Mouse (Mus musculus) lung, postnatal 4 days (tissue): ENCODE measurements around the gene Ptpn11.

ENCODE experiments used
- DNase-seq, 2 experiments: peaks; one replicate each; pipeline ENCODE4 v3.0.0; 2021

Gene Ptpn11

GRCm38 (mm10) chr5:121179077-121179857 lies 11.9 kb downstream of the Ptpn11 start:
- no peak for DNase-seq

- no peak for DNase-seq
Measured at GRCm38 (mm10) chr5:121172835-121173234, 18.4 kb downstream of the Ptpn11 start.

DNA sequence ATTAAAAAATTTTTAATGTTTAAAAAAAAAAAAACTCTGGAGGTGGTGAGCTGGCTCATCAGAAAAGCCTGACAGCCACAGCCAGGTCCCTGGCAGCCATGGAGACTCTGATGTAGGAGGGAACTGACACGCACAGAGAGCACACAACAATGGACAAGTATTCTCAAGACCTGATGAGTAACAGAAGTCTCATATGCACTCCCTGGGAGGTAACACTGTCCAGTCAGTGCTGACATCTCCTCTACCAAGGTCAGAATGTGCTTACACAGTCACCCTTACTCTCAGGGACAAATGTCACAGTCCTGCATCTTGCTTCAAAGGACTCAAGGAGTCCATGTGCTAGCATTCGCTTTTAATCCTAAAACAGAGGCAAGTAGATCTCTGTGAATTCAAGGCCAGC lies 21.6 kb downstream of the Ptpn11 start:
- no peak for DNase-seq

- no peak for DNase-seq
Measured at GRCm38 (mm10) chr5:121166884-121167283, 24.3 kb downstream of the Ptpn11 start.

DNA sequence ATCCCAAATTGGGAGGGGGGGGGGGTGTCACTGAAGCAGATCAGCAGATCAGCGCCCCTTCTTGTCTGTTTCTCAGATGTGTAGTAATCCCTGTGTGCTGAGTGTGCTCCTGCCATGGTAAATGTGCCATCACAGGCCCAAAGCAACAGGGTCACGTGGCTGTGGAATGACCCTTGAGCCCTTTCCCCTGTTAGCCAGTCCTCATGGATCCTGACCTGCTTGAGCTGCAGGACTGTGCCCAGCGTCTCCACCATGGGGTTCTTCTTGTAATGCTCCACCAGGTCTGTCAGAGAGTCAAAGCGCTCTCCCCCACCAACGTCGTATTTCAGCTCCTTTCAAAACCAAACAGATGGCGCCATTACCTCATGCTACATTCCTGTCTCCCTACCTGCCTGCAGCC lies 28.3 kb downstream of the Ptpn11 start:
- DNase-seq = no peak

GRCm38 (mm10) chr5:121162285-121162684 lies 28.9 kb downstream of the Ptpn11 start:
- DNase-seq = no peak

- no peak for DNase-seq
Measured at GRCm38 (mm10) chr5:121158966-121159365, 32.2 kb downstream of the Ptpn11 start.

GRCm38 (mm10) chr5:121157489-121157888 lies 33.7 kb downstream of the Ptpn11 start:
- DNase-seq = no peak

DNA sequence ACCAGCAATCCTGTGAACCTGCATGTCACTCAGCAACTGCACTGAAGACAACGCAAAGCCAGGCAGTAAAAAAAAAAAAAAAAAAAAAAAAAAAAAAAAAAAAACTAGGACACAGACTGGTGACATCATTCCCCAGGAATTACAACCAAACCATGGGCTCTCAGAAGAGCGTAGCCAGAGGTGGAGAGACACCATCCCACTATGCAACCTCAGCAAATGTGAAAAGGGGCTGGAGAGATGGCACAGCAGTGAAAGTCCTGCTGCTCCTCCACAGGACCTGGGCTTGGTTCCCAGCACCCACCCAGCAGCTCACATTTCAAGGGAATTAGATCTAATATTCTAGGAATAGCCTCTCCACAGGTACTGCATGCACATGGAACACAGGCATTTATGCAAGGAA lies 34.2 kb downstream of the Ptpn11 start:
- no peak for DNase-seq

DNA sequence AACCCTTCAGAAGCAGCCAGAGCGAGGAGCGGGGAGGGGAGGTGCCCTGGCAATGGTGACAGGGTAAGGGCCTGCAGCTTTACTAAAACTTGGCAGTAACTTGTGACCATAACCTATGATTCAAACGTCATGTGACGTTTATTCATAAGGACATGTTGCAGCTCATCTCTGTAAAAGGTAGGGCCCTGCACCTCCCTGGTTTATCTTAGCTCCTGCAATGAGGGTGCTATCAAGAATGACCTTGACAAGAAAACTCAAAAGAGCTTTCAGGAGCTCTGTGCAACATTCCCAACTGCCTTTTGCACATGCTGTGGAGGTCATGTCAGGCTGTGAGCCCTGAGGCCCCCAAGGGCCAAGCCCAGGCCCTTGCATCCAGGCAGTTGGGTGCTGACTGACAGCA lies 35.1 kb downstream of the Ptpn11 start:
- DNase-seq = no peak

GRCm38 (mm10) chr5:121150684-121151083 lies 40.5 kb downstream of the Ptpn11 start:
- no peak for DNase-seq

- DNase-seq = no peak
Measured at GRCm38 (mm10) chr5:121149246-121149645, 42.0 kb downstream of the Ptpn11 start.

GRCm38 (mm10) chr5:121146275-121146674 lies 44.9 kb downstream of the Ptpn11 start:
- no peak for DNase-seq

GRCm38 (mm10) chr5:121145609-121146008 lies 45.6 kb downstream of the Ptpn11 start:
- no peak for DNase-seq

GRCm38 (mm10) chr5:121144441-121145238 lies 46.6 kb downstream of the Ptpn11 start:
- no peak for DNase-seq

DNA sequence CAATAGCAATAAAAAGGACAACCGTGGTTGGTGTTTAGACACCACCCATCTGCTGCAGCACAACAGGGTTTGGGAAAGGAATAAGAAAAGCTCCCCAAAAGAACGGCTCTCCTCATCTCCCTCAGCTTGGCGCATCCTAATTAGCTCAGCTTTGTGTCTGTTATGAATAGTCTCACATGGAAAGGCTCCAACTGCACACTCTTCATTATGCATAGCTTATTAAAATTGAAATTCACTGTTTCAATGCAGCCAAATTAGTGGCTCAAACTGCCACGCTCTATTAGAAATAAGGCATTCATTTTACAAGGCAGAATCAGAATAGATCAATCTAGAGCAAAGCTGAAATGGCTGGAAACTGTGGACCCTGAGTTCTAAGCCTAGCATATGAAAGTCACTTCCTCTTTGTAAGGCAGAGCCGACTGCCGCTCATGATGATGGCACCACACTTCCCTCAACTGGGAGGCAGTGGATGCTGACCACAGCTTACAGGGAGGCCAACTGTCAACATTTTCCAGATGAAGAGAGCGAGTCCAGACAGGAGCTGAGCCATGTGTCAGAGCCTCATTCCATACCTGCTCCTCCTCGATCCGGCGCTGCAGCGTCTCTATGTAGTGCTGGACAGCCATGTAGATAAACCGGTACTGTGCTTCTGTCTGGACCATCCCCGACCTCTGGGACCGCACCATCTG lies 48.6 kb downstream of the Ptpn11 start:
- no peak for DNase-seq

DNA sequence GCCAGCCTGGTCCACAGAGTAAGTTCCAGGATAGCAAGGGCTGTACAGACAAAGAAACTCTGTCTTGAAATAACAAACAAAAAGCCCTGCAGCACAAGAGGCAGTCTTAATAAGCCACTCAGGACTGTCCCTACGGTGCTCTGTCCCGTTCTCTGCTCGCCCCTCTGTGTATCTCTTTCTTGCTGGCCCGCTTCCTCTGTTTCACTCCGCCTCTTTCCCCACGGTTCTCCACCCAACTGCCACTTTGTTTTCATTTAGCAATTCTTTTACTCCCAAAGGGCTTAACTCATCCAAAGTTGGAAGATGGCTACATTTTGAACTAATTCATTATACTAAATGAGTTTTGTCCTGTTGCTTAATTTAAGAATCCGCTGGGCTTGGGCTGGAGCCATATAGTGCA lies 50.9 kb downstream of the Ptpn11 start:
- no peak for DNase-seq

- DNase-seq = no peak
Measured at GRCm38 (mm10) chr5:121137125-121137524, 54.1 kb downstream of the Ptpn11 start.

DNA sequence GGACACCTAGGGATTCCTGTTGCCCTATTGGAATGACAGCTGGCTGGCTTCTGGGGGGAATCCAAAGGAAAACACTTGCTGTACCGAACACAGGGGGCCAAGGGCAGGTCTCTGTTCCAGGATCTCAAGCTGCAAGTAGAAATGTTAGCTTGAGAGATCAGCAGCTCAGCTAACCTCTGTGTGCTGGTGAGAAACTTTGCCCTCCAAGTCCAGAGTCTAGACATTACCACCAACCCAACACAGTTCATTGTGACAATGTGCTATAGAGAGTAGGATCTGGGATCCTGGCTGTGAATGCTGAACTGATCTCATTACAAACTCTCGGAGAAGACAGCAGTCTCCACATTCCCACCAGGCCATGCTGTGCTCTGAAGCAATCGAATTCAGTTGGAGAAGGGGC lies 59.4 kb downstream of the Ptpn11 start:
- no peak for DNase-seq

- no peak for DNase-seq
Measured at GRCm38 (mm10) chr5:121129254-121129653, 61.9 kb downstream of the Ptpn11 start.

DNA sequence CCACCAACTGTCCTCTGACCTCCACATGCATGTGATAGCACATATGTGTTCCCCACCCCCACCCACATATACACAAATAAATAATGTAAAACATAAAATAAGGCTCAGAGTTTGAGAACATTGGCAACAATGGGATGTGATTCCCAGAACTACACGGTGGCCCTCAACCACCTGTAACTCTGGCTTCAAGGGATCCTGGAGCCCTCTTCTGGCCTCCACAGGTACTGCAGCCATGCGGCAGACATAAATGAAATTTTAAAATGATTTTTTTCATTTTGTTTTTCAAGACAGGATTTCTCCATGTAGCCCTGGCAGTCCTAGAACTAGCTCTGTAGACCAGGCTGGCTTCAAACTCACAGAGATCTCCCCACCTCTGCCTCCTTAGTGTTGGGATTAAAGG lies 65.1 kb downstream of the Ptpn11 start:
- no peak for DNase-seq

GRCm38 (mm10) chr5:121125563-121125962 lies 65.6 kb downstream of the Ptpn11 start:
- DNase-seq = no peak
